Mouse (Mus musculus) brain, embryonic 18.5 days (tissue): ENCODE measurements at regions not wholly inside any gene's neighbourhood (a gene's known extent, or its start where the extent isn't known, plus 50 kb on each side); places are given as distances from the start of the nearest gene placed in this dataset.

ENCODE experiments used
- DNase-seq: peaks from one replicate; pipeline ENCODE4 v3.0.0-alpha.2; 2012; ENCODE audit warnings: low read depth, low spot score

DNA sequence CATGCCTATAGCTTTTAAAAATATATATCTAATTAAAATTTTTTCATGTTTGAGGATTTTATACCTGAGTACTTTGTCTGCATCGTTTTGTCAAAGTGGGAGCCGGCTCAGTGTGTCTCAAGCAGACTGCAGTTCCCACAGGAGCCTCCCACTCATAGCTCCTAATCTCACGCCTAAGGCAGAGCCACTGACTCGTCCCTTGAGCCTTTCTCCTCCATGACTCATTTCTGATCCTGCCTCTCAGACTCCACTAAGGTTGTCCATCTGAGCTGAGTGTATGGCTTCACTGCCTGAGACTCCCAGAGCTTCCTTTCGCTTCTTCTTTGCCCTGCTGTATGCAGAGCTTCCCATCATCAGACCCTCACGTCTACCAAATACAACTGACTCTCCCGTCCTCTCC, 98.8 kb downstream of the Efnb2 start:
- no peak for DNase-seq

GRCm38 (mm10) chr8:8558050-8558449, 103.0 kb downstream of the Efnb2 start:
- DNase-seq: no peak

- DNase-seq: no peak
Observed at GRCm38 (mm10) chr8:8556152-8556551, 104.9 kb downstream of the Efnb2 start.

DNA sequence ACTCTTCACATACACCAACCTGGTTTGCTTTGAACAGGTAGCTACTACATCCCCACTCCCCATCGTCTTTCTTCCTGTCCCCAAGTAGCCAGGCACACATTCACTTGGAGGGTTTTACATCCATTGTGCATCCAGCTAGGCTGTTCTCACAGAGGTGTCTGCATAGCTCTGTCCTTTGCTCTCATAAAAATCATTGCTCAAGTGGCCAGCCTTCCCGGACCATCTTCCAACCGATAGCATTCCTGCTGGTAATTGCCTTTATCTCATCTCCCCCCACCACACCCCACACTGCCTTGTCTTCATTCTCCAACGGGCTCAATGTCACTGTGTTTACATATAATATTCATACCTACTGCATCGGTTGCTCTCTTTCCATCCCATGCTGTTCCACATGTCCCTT, 106.4 kb downstream of the Efnb2 start:
- DNase-seq: no peak

DNA sequence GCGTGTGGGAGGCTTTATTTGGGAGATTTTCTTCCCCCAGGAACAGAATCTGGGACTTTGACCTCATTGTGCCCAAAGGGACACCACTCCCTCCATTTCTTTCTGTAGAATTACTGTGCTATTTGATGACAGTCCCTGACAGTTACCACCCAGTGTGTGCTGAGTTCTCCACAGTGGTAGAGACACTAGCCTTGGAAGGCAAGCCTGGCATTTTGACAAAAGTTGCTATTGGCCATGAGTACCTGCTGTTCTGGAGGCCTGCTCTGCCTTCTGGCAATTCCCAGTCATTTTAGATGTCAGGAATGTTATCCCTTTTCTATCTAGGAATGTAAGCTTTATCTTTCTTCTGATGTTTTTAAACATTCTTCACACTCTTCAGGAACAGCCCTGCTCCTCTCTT, 108.3 kb downstream of the Efnb2 start:
- no peak for DNase-seq

DNA sequence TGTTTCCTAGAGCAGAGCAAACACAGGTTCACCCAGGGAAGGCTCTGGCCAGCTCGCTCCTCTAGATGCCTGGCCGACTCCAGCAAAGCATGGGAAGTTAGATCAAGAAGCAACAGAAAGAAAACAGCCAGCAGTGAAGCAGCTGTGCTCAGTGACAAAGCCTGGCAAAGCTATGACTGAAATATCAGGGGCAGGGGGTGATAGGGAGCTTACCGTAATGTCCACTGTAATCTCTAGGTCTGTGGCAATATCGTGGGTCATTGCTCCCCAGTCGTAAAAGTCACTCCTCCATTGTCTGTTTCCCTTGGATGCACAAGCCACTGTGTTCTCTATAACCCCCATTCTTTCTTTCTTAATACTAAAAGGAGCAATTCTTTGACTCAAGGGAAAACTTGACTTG, 124.4 kb downstream of the Efnb2 start:
- no peak for DNase-seq

- DNase-seq: no peak
Observed at GRCm38 (mm10) chr8:8534787-8535186, 126.3 kb downstream of the Efnb2 start.

DNA sequence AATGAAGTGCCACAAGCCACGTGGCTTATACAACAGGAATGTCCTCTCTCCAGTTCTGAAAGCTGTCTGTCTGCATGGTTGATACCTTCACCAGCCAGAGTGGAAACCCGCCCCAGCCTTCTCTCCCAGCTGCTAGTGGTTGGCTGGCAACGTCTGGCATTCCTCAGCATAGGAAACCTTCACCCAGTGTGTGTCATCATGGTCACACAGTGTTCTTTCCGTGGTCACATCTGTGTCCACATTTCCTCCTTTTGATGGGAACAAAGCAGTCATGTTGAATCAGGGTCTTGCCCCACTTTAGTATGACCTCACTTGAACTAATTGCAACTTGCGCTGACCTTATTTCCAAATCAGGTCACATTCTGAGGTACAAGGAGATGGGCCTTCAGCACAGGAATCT, 128.1 kb downstream of the Efnb2 start:
- DNase-seq: no peak

- no peak for DNase-seq
Observed at GRCm38 (mm10) chr8:8530540-8530939, 130.5 kb downstream of the Efnb2 start.

GRCm38 (mm10) chr8:8521532-8521931, 139.5 kb downstream of the Efnb2 start:
- DNase-seq: no peak

GRCm38 (mm10) chr8:8519772-8520191, 141.3 kb downstream of the Efnb2 start:
- no peak for DNase-seq

DNA sequence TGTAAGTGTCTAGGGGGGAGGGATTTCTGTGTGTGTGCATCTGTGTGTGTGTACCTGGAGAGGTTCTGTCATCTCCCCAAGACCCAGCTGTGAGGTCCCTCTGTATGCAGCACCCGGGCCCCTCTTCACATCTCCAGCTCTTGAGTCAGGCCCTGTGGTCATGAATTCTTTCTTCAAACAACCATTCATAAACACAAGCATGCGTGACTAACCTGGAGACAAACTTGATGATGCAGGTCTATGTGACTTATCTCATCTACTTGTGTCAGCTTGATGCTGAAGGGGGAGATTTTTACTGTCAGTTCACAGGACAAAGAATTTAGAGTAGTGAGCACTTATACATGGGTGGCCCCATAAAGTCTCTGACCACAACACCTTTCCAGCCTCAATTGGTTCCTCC, 143.4 kb downstream of the Efnb2 start:
- DNase-seq: no peak

- no peak for DNase-seq
Observed at GRCm38 (mm10) chr8:8516272-8516671, 144.8 kb downstream of the Efnb2 start.

DNA sequence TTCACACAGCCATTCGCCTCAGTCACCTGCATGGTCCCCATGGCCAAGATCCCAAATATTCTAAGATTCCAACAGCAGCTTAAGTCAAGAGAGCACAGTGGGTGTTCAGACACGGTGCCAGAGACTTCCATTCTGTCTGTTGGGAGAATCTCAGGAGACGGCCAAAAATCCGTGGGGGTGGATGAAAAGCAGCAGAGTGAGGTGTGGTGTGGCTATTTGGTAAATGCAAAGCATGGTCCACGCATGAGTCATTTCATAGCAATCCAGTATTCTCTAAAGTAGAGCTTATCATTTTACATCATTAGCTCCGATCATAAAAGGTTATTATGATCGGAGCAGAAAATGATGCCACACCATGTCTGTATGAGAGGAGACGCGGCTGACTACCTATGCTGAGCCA, 161.1 kb downstream of the Efnb2 start:
- no peak for DNase-seq

- DNase-seq: no peak
Observed at GRCm38 (mm10) chr8:8498753-8499152, 162.3 kb downstream of the Efnb2 start.

GRCm38 (mm10) chr8:8495472-8495871, 165.6 kb downstream of the Efnb2 start:
- DNase-seq: no peak

DNA sequence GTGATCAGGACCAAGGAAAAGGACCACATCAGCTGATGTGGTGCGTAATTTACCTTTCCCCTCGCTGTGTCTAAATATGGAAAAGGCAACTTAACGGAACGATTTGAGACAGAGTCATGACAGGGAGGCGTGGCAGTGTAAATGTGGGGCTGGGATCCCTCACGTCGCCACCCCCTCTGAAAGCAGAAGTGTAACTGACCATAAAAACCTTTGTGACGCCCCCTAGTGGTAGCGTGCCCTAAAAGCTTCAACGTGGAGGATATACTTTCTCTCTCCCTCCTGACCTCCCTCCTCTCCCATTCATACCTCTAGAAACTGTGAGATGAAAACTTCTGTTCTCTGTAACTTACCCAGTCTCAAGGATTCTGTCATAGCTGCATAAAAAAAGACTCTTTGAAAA, 166.8 kb downstream of the Efnb2 start:
- DNase-seq: no peak

- DNase-seq: no peak
Observed at GRCm38 (mm10) chr8:8491908-8492307, 169.1 kb downstream of the Efnb2 start.

GRCm38 (mm10) chr8:8489784-8490183, 171.3 kb downstream of the Efnb2 start:
- DNase-seq: no peak

- DNase-seq: no peak
Observed at GRCm38 (mm10) chr8:8488695-8489571, 172.1 kb downstream of the Efnb2 start.

DNA sequence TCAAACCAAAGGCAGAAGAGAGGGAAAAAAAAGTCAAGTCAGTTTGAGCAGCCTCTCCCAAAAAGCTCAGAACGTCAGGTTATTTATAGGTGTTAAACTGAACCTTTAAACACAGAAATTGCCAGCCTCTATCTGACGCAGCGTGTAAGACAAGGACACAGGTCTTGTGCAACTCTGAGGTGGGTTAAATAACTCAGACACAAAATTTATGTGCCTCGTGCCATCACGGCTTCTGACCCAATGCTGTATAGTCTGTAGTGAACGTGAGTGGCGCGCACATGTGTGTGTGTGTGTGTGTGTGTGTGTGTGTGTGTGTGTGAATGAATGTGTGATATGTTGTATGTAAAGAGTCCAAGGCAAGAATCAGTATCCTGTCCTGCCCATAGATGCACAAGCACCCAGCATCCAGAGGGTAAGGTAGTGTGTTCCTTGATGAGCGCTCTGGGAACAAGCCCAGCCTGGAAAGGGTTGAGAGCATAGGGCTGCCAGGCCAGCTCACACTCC, 172.8 kb downstream of the Efnb2 start:
- DNase-seq: no peak

GRCm38 (mm10) chr8:8487706-8488105, 173.3 kb downstream of the Efnb2 start:
- no peak for DNase-seq

DNA sequence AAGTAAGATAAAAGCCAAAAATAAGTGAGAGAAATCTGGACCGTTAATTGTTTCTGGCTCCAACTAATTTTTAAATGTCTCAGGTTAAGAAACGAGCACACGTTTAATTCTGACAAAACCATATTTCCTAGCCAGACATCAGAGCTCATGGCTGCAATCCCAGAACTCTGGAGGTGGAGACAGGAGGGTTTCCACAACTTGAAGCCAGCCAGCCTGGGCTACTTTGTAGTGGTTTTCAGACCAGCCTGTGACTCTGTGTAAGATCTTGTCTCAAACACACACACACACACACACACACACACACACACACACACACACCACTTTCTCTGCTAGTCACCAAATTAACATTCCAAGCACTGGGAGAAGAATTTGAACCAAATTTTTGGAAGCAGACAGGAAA, 174.2 kb downstream of the Efnb2 start:
- DNase-seq: no peak

DNA sequence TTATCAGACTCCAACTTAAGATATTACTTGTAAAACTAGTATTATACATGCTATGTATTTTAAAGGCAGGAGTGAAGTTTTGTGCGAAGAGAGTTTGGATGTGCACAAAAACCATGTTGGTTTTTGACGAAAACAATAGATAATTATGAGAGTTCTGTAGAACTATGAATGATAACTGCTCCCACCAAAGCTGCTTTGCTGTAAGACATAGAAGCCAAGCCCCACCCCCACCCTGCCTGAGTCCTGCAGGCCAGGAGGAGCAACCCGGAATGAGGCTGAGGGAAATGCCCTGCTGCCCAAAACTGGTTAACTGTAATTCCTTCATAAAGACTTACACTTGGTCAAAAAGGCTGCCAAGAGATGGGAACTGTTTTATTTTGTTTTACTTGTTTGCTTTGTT, 175.8 kb downstream of the Efnb2 start:
- DNase-seq: no peak
